Comparison of ENCODE assay signal across 22 mouse cellular contexts in the genomic region with DNA sequence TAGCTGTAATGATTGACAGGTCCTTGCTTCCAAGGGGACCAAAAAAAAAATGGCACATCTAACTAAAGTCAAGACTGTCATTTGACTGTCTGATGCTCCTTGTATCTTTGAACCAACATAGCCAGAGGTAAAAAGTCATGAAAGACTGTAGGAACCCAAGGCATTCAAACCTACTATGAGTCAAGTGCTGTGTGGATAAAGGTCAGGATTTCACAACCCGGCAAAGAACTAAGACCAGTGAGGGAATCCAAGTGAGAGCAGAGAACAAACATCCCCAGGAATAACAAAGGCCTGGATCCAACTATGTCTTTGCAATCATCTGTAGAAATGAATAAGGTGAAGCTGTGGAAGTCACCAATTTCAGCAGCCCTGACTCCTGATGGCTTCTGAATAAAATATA.
DNase-seq lines count a peak whose midpoint lies in the region; TF ChIP-seq lines count a peak whose summit lies in the region.
"Had no signal": no experiment of that assay in that cellular context is flagged by ENCODE, and none has a peak within 500 bp of the region (broad histone marks: within the 10 kb centered on the region; RNA-seq: fewer than 3 reads in every experiment).

No protein-coding gene starts in this region.

- H3K27me3 ChIP-seq in heart, embryonic 10.5 days (ENCODE audit: insufficient read depth, poor library complexity, severe bottlenecking) = no peaks in the 10 kb centered on the region
- no peaks in the 10 kb centered on the region for H3K27me3 ChIP-seq in limb, embryonic 10.5 days (ENCODE audit: low read depth, poor library complexity, severe bottlenecking)
- H3K27me3 ChIP-seq: embryonic facial prominence, embryonic 15.5 days; forebrain, embryonic 15.5 days; heart, embryonic 13.5 days; hindbrain, embryonic 15.5 days; Patski had no signal

- H3K9me3 ChIP-seq in heart, embryonic 10.5 days = no peaks in the 10 kb centered on the region
- no peaks in the 10 kb centered on the region for H3K9me3 ChIP-seq in limb, embryonic 10.5 days (replicated peaks)
- H3K9me3 ChIP-seq: embryonic facial prominence, embryonic 15.5 days; forebrain, embryonic 15.5 days; heart, embryonic 13.5 days; hindbrain, embryonic 15.5 days had no signal

- peak; percentile 45 for DNase-seq in adrenal gland, adult 2 months
- no peak for DNase-seq in adrenal gland, postnatal 25 days
- peak; percentile 15 to 43 for DNase-seq in heart, adult 18-20 months
- no peak for DNase-seq in heart, embryonic 10.5 days (ENCODE audit: low spot score)
- DNase-seq in lung, postnatal 36 days = peak; percentile 69
- DNase-seq in lung, adult 2 months = no peak
- no peak for DNase-seq in limb, embryonic 10.5 days (ENCODE audit: low spot score)
- DNase-seq in layer of hippocampus, adult 11-12 months (ENCODE audit: low spot score) = no peak
- DNase-seq: adrenal gland, postnatal 14 days; cerebellum, adult 11 months; cerebellum, adult 8-10 months; cerebellum, postnatal 14 days; embryo, embryonic 11 days; gastrocnemius, postnatal 25 days; heart, adult 2 months; heart, postnatal 36 days had no signal

- no peak for TF ChIP-seq POLR2A in lung, adult 2 months (IDR thresholded peaks at IDR 0.05; ENCODE audit: borderline replicate concordance, extremely low read depth, low read depth, low read length)

- TF ChIP-seq CTCF in lung, adult 2 months (IDR thresholded peaks at IDR 0.05; ENCODE audit: insufficient read depth, low read length) = no peak

- peaks cover 10% of the 10 kb centered on the region for H3K4me1 ChIP-seq in heart, embryonic 10.5 days
- H3K4me1 ChIP-seq in lung, adult 2 months (ENCODE audit: control insufficient read depth, insufficient read depth, low read length) = peaks cover 8% of the 10 kb centered on the region
- H3K4me1 ChIP-seq in limb, embryonic 10.5 days = peaks cover 75% of the 10 kb centered on the region

- WGBS in heart, embryonic 10.5 days = 90% methylated on average over 1 of the region's 1 CpGs
- 66% methylated on average over 1 of the region's 1 CpGs for WGBS in lung, adult 2 months
- 93% methylated on average over 1 of the region's 1 CpGs for WGBS in limb, embryonic 10.5 days

- 0 out of 2 replicates have a peak, but pooled peaks cover 2% of the 10 kb centered on the region for H3K36me3 ChIP-seq in heart, embryonic 10.5 days
- peaks cover 4% of the 10 kb centered on the region; the same call in 1 of the 2 replicates for H3K36me3 ChIP-seq in limb, embryonic 10.5 days
- H3K36me3 ChIP-seq: embryonic facial prominence, embryonic 15.5 days; forebrain, embryonic 15.5 days; heart, embryonic 13.5 days; hindbrain, embryonic 15.5 days had no signal

- no peak overlapping the region for H3K4me3 ChIP-seq in heart, embryonic 10.5 days
- H3K4me3 ChIP-seq in lung, adult 2 months (replicated peaks; ENCODE audit: extremely low read depth, low read depth, low read length) = no peak overlapping the region
- H3K4me3 ChIP-seq in limb, embryonic 10.5 days = no peak overlapping the region
- H3K4me3 ChIP-seq: embryonic facial prominence, embryonic 15.5 days; erythroblast, embryonic 14.5 days; forebrain, embryonic 15.5 days; heart, adult 2 months; heart, embryonic 13.5 days; hindbrain, embryonic 15.5 days had no signal

- no peak overlapping the region for H3K27ac ChIP-seq in heart, embryonic 10.5 days
- 0 out of 2 replicates have a peak overlapping the region, but pooled peaks have one; percentile 42 for H3K27ac ChIP-seq in limb, embryonic 10.5 days
- H3K27ac ChIP-seq: embryonic facial prominence, embryonic 15.5 days; forebrain, embryonic 15.5 days; heart, adult 2 months; heart, embryonic 13.5 days; hindbrain, embryonic 15.5 days had no signal

Comparison
In these comparisons a context has a peak if more than half of its experiments do, and no peak if none do; other contexts are left out.
1. DNase-seq: peak in adrenal gland, adult 2 months (single experiment), heart, adult 18-20 months (2 of 2) and lung, postnatal 36 days (single experiment); none in adrenal gland, postnatal 25 days (single experiment), heart, embryonic 10.5 days (single experiment), lung, adult 2 months (single experiment), limb, embryonic 10.5 days (single experiment) and layer of hippocampus, adult 11-12 months (single experiment).